Mouse (Mus musculus) embryonic fibroblast, embryonic 13.5 days (primary cell): ENCODE measurements at regions not wholly inside any gene's neighbourhood (a gene's known extent, or its start where the extent isn't known, plus 50 kb on each side); places are given as distances from the start of the nearest gene placed in this dataset.

ENCODE experiments used
- H3K27ac ChIP-seq: 2 replicates; pipeline ENCODE4 v1.5.1; 2012; ENCODE audit warnings: low read length, control low read depth, inconsistent platforms; ENCODE audit not compliant: insufficient read depth
- H3K4me1 ChIP-seq: 2 replicates; pipeline ENCODE4 v1.6.1; 2011; ENCODE audit warnings: low read length; ENCODE audit not compliant: control insufficient read depth, insufficient read depth
- H3K4me3 ChIP-seq: 2 replicates; pipeline ENCODE4 v1.5.1; 2011; ENCODE audit warnings: mild to moderate bottlenecking, control low read depth, low read length; ENCODE audit not compliant: insufficient read depth
- CTCF ChIP-seq: IDR thresholded peaks from 2 replicates; pipeline ENCODE4 v1.5.1; 2011; ENCODE audit warnings: mild to moderate bottlenecking, control low read depth, low read length, moderate library complexity, borderline replicate concordance; ENCODE audit not compliant: insufficient read depth
- POLR2A ChIP-seq: IDR thresholded peaks from 2 replicates; pipeline ENCODE4 v1.6.1; 2011; ENCODE audit warnings: low read depth, mild to moderate bottlenecking, control low read depth, low read length, moderate library complexity

GRCm38 (mm10) chr1:189584831-189585230 is 103.1 kb downstream of the Cenpf start:
- no peak overlapping the region for H3K27ac ChIP-seq
- H3K4me1 ChIP-seq: no peaks in the 10 kb centered on the region
- no peak overlapping the region for H3K4me3 ChIP-seq
- TF ChIP-seq POLR2A: no peak
- no peak for TF ChIP-seq CTCF

GRCm38 (mm10) chr1:189581427-189581826 is 106.5 kb downstream of the Cenpf start:
- no peak overlapping the region for H3K4me3 ChIP-seq
- no peak overlapping the region for H3K27ac ChIP-seq
- H3K4me1 ChIP-seq: 0 out of 2 replicates have a peak, but pooled peaks cover 8% of the 10 kb centered on the region
- TF ChIP-seq POLR2A (no peak), CTCF (no peak)

GRCm38 (mm10) chr1:189579358-189579757 is 108.5 kb downstream of the Cenpf start:
- Histone ChIP-seq H3K4me3 (no peak overlapping the region), H3K27ac (no peak overlapping the region), H3K4me1 (peaks cover 13% of the 10 kb centered on the region)
- TF ChIP-seq POLR2A (no peak), CTCF (peak; percentile 65; the same call in 1 of the 2 replicates)

GRCm38 (mm10) chr1:189576311-189577002 is 111.4 kb downstream of the Cenpf start:
- Histone ChIP-seq H3K4me1 (peaks cover 13% of the 10 kb centered on the region), H3K27ac (peak overlapping the region; percentile 78), H3K4me3 (no peak overlapping the region)
- no peak for TF ChIP-seq CTCF
- 0 out of 2 replicates have a peak, but pooled peaks have one; percentile 17 for TF ChIP-seq POLR2A

GRCm38 (mm10) chr1:189575525-189576240 is 112.2 kb downstream of the Cenpf start:
- TF ChIP-seq CTCF (no peak), POLR2A (no peak)
- Histone ChIP-seq H3K27ac (peak overlapping the region; percentile 70), H3K4me1 (peaks cover 13% of the 10 kb centered on the region), H3K4me3 (no peak overlapping the region)

GRCm38 (mm10) chr1:189566491-189566890 is 121.4 kb downstream of the Cenpf start:
- TF ChIP-seq POLR2A: no peak
- TF ChIP-seq CTCF: no peak
- peak overlapping the region; percentile 93 for H3K27ac ChIP-seq
- 0 out of 2 replicates have a peak, but pooled peaks cover 2% of the 10 kb centered on the region for H3K4me1 ChIP-seq
- no peak overlapping the region for H3K4me3 ChIP-seq

- TF ChIP-seq POLR2A: no peak
- H3K4me3 ChIP-seq: no peak overlapping the region
- H3K4me1 ChIP-seq: 0 out of 2 replicates have a peak, but pooled peaks cover 2% of the 10 kb centered on the region
- H3K27ac ChIP-seq: no peak overlapping the region
Measured at GRCm38 (mm10) chr1:189561831-189562230, 126.1 kb downstream of the Cenpf start.

- TF ChIP-seq CTCF: no peak
- no peak for TF ChIP-seq POLR2A
- Histone ChIP-seq H3K27ac (no peak overlapping the region), H3K4me1 (no peaks in the 10 kb centered on the region), H3K4me3 (no peak overlapping the region)
Measured at GRCm38 (mm10) chr1:189560576-189560975, 127.3 kb downstream of the Cenpf start.

- Histone ChIP-seq H3K4me1 (no peaks in the 10 kb centered on the region), H3K4me3 (no peak overlapping the region), H3K27ac (no peak overlapping the region)
- no peak for TF ChIP-seq POLR2A
- TF ChIP-seq CTCF: no peak
Measured at GRCm38 (mm10) chr1:189550851-189551250, 137.0 kb downstream of the Cenpf start.

GRCm38 (mm10) chr1:189532834-189533233 is 130.8 kb upstream of the Kcnk2 start:
- H3K4me3 ChIP-seq: no peak overlapping the region
- TF ChIP-seq POLR2A (no peak), CTCF (no peak)

More at GRCm38 (mm10) chr1:189532834-189533233, 130.8 kb upstream of the Kcnk2 start:
- Histone ChIP-seq H3K27ac (no peak overlapping the region), H3K4me1 (no peaks in the 10 kb centered on the region)
